Mouse (Mus musculus) liver, embryonic 14.5 days (tissue): ENCODE data around the gene Dot1l.
A peak's percentile ranks its signal among the peaks of the same experiment; 100 is the strongest.

Source experiments
- CTCF ChIP-seq: IDR thresholded peaks from 2 replicates; pipeline ENCODE4 v1.5.1; 2016; ENCODE audit warnings: antibody characterized with exemption, low read depth, control low read depth
- EP300 ChIP-seq: IDR thresholded peaks from 2 replicates; pipeline ENCODE4 v1.6.1; 2016; ENCODE audit warnings: antibody characterized with exemption, low read depth

DNA sequence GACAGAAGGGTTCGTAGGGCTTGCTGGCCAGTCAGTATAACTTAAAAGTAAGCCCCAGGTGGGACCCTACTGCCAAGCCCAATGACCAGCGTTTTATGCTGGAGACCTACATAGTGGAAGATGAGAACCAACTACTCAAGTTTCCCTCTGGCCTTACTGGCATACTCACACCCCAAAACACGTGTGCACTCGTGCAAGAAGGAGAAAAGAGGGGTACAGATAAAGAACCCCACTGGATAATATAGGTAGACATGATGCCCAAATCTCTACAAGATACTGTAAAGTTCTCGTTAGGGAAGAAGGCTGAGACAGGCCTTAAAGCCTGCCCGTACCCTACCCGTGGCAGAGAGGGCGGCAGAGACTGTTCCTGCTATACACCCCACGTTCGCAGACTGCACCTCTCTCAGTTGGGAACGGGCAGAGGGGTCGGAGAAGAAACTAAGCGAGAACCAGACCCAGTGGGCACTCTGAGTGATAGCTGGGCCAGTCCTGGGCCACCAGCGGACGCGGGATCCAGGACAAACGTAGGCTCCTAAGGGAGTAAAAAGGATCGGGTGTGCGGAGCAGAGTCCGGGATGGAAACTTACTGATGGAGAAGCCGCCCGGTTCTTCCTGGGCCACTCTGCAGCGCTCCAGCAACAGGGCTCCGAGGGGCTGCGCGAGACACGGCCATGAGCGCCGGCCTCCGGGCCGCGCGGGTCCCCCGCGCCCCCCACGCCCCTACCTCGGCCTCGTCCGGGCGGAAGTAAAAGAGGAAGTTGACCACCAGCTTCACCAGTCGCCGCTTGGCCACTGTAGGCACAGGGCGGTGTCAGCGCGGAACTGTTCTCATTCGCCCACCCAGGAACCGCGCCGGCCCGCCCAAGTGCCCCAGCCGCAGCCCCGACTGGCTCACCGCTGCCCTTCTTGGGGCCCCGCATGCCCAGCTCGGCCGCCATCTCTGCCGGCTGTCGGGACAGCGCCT, 42.5 kb downstream of the Dot1l start:
- TF ChIP-seq CTCF (0 out of 2 replicates have a peak, but pooled peaks have one; percentile 4), EP300 (no peak)
